8 mouse cellular contexts compared by ENCODE assay signal in the genomic region with DNA sequence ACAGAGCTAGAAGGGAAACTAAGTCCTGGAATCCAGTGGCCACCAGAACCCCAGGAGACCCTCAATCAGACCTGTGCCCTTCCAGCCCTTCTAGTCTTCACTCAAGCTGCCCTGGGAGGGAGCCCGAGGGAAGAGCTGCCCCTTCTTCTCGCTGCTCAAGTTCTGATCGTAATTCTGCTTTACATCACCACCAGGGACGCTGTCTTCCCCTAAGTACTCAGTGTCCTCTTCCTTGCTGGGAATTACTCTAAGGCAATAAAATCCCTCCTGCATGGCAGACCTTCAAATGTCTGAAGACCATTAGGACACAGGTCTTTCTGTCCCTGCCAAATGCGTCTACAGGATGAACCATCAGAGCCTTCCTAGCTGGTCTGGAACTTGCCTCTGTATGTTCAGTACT. TPM values are rescaled to one million over a fixed set of nuclear protein-coding genes. Genes with fewer than 3 reads are reported as not detected.
DNase-seq lines count a peak whose midpoint lies in the region; ATAC-seq and TF ChIP-seq lines count a peak whose summit lies in the region.

No protein-coding gene starts in this region.

- H3K9me3 ChIP-seq in heart, postnatal 0 days (replicated peaks; ENCODE audit: control insufficient read depth, low read length): no peaks in the 10 kb centered on the region
- no peaks in the 10 kb centered on the region for H3K9me3 ChIP-seq in heart, embryonic 11.5 days (replicated peaks; ENCODE audit: control insufficient read depth, low read length)
- H3K9me3 ChIP-seq in E14TG2a.4 (ENCODE audit: low read length): no peaks in the 10 kb centered on the region
- no peaks in the 10 kb centered on the region for H3K9me3 ChIP-seq in midbrain, embryonic 14.5 days (ENCODE audit: control insufficient read depth, low read length)

- no peak overlapping the region for H3K9ac ChIP-seq in heart, postnatal 0 days (replicated peaks; ENCODE audit: low read depth, low read length)
- no peak overlapping the region for H3K9ac ChIP-seq in heart, embryonic 11.5 days (ENCODE audit: low read depth, low read length)
- no peak overlapping the region for H3K9ac ChIP-seq in midbrain, embryonic 14.5 days (replicated peaks; ENCODE audit: low read length)

- WGBS in heart, postnatal 0 days: 11% methylated on average over 5 of the region's 5 CpGs
- WGBS in heart, embryonic 11.5 days (ENCODE audit: insufficient replicate concordance): 13% methylated on average over 5 of the region's 5 CpGs
- WGBS in midbrain, embryonic 14.5 days: 15% methylated on average over 5 of the region's 5 CpGs

- TF ChIP-seq EP300 in heart, postnatal 0 days (IDR thresholded peaks at IDR 0.05; ENCODE audit: low read depth): no peak

- peak; percentile 55 for TF ChIP-seq CTCF in heart, postnatal 0 days (IDR thresholded peaks at IDR 0.05; ENCODE audit: low read depth)
- peak; percentile 48 for TF ChIP-seq CTCF in E14TG2a.4 (conservative IDR thresholded peaks at IDR 0.05; ENCODE audit: low read length)

- peaks cover 57% of the 10 kb centered on the region for H3K27me3 ChIP-seq in heart, postnatal 0 days (ENCODE audit: control insufficient read depth, insufficient read depth, low read length)
- peaks cover 36% of the 10 kb centered on the region for H3K27me3 ChIP-seq in heart, embryonic 11.5 days (ENCODE audit: control insufficient read depth, insufficient read depth, low read length)
- H3K27me3 ChIP-seq in E14TG2a.4 (ENCODE audit: insufficient read depth, low read length): peaks cover 13% of the 10 kb centered on the region
- H3K27me3 ChIP-seq in midbrain, embryonic 14.5 days (ENCODE audit: control insufficient read depth, insufficient read depth, low read length): no peaks in the 10 kb centered on the region

- H3K4me1 ChIP-seq in heart, postnatal 0 days (ENCODE audit: control insufficient read depth, insufficient read depth): no peaks in the 10 kb centered on the region
- H3K4me1 ChIP-seq in heart, embryonic 11.5 days (ENCODE audit: control insufficient read depth, insufficient read depth, low read length): peaks cover 10% of the 10 kb centered on the region
- peaks cover 27% of the 10 kb centered on the region for H3K4me1 ChIP-seq in E14TG2a.4 (replicated peaks; ENCODE audit: low read depth, low read length)
- peaks cover 33% of the 10 kb centered on the region for H3K4me1 ChIP-seq in midbrain, embryonic 14.5 days (ENCODE audit: control insufficient read depth, insufficient read depth, low read length)

- no peak overlapping the region for H3K4me2 ChIP-seq in heart, postnatal 0 days (ENCODE audit: low read depth, low read length)
- H3K4me2 ChIP-seq in heart, embryonic 11.5 days: no peak overlapping the region
- H3K4me2 ChIP-seq in midbrain, embryonic 14.5 days (ENCODE audit: low read length): peak overlapping the region; percentile 89

- no peak overlapping the region for H3K27ac ChIP-seq in heart, postnatal 0 days (ENCODE audit: low read depth)
- H3K27ac ChIP-seq in heart, embryonic 11.5 days (ENCODE audit: low read depth, low read length): no peak overlapping the region
- no peak overlapping the region for H3K27ac ChIP-seq in midbrain, embryonic 14.5 days (replicated peaks; ENCODE audit: low read depth, low read length)

- H3K4me3 ChIP-seq in heart, postnatal 0 days (ENCODE audit: low read depth, low read length): no peak overlapping the region
- no peak overlapping the region for H3K4me3 ChIP-seq in heart, embryonic 11.5 days (ENCODE audit: low read depth, low read length)
- H3K4me3 ChIP-seq in E14TG2a.4 (replicated peaks; ENCODE audit: low read length): no peak overlapping the region
- H3K4me3 ChIP-seq in midbrain, embryonic 14.5 days (replicated peaks; ENCODE audit: low read depth, low read length): no peak overlapping the region

- no peak for DNase-seq in heart, postnatal 0 days (ENCODE audit: low spot score)
- DNase-seq in embryo, embryonic 10 days (ENCODE audit: low spot score): peak; percentile 68
- DNase-seq in midbrain, embryonic 14.5 days: peak; percentile 58
- DNase-seq in urinary bladder, postnatal 4 days (ENCODE audit: low spot score in 2 of 2): no peak
- DNase-seq in layer of hippocampus, postnatal 36 days: no peak
- DNase-seq in T-cell, adult 2 months (ENCODE audit: low spot score): no peak

- no peak for ATAC-seq in heart, postnatal 0 days (ENCODE audit: insufficient read depth, low read depth)
- ATAC-seq in heart, embryonic 11.5 days (replicated peaks; ENCODE audit: insufficient number of reproducible peaks, low FRiP score, low TSS enrichment): no peak
- ATAC-seq in midbrain, embryonic 14.5 days (ENCODE audit: low FRiP score, low TSS enrichment): no peak

- 0 out of 2 replicates have a peak, but pooled peaks cover 2% of the 10 kb centered on the region for H3K36me3 ChIP-seq in heart, postnatal 0 days (replicated peaks; ENCODE audit: control insufficient read depth, insufficient read depth, low read length)
- H3K36me3 ChIP-seq in heart, embryonic 11.5 days (ENCODE audit: control insufficient read depth, insufficient read depth, low read length): no peaks in the 10 kb centered on the region
- peaks cover 24% of the 10 kb centered on the region for H3K36me3 ChIP-seq in E14TG2a.4 (ENCODE audit: insufficient read depth, low read length)
- 0 out of 2 replicates have a peak, but pooled peaks cover 2% of the 10 kb centered on the region for H3K36me3 ChIP-seq in midbrain, embryonic 14.5 days (ENCODE audit: control insufficient read depth, insufficient read depth, low read length)

RNA-seq across cellular contexts. Expression of gene Ccdc92, which starts 2.2 kb away (rescaled TPM):
- total RNA-seq in heart, postnatal 0 days (2014; rRNA removed; ENCODE audit: low replicate concordance): 1.8 and 4.7 TPM in 2 replicates
- polyA plus RNA-seq in heart, postnatal 0 days (2015; fragmentation: Nextera tagmentation; extraction: Ambion mirVana): 0.64 and 1.1 TPM in 2 replicates
- polyA plus RNA-seq in heart, embryonic 11.5 days (2014; fragmentation: Nextera tagmentation; extraction: Ambion mirVana): 5.3 and 5.8 TPM in 2 replicates
- polyA plus RNA-seq in midbrain, embryonic 14.5 days (2014; fragmentation: Nextera tagmentation; extraction: Ambion mirVana): 38.7 and 40.2 TPM in 2 replicates
- total RNA-seq in layer of hippocampus, postnatal 36 days (2021): 10 to 100 TPM; 79.0 to 79.2 TPM

RNA-seq across cellular contexts. Expression of gene Zfp664, which starts 2.5 kb away (rescaled TPM):
- total RNA-seq in heart, postnatal 0 days (2014; rRNA removed; ENCODE audit: low replicate concordance): 15.5 and 32.9 TPM in 2 replicates
- 37.5 and 40.6 TPM in 2 replicates for polyA plus RNA-seq in heart, postnatal 0 days (2015; fragmentation: Nextera tagmentation; extraction: Ambion mirVana)
- 54.9 and 63.8 TPM in 2 replicates for polyA plus RNA-seq in heart, embryonic 11.5 days (2014; fragmentation: Nextera tagmentation; extraction: Ambion mirVana)
- 87.3 and 107 TPM in 2 replicates for polyA plus RNA-seq in midbrain, embryonic 14.5 days (2014; fragmentation: Nextera tagmentation; extraction: Ambion mirVana)
- 10 to 100 TPM; 70.6 to 79.1 TPM for total RNA-seq in layer of hippocampus, postnatal 36 days (2021)

Comparison
In these comparisons a context has a peak if more than half of its experiments do, and no peak if none do; other contexts are left out.
1. DNase-seq: peak in embryo, embryonic 10 days (single experiment) and midbrain, embryonic 14.5 days (single experiment); none in heart, postnatal 0 days (single experiment), urinary bladder, postnatal 4 days (0 of 2), layer of hippocampus, postnatal 36 days (0 of 2) and T-cell, adult 2 months (single experiment).